Mouse (Mus musculus): ENCODE data around the gene F3.

- no peak for TF ChIP-seq EP300 (IDR thresholded peaks at IDR 0.05)
- peak; percentile 88 for TF ChIP-seq CTCF (IDR thresholded peaks at IDR 0.05)
Observed at GRCm38 (mm10) chr3:121736025-121736744, 12.8 kb downstream of the F3 start.

Measured in lung, postnatal 0 days (tissue).